Mouse (Mus musculus) liver, embryonic 14.5 days (tissue): ENCODE results near the gene 5830473C10Rik. TPM values are rescaled to one million over a fixed set of nuclear protein-coding genes. Genes with fewer than 3 reads are reported as not detected.

Experiments
- ATAC-seq: fragments of 200-750 bp; cut with Nextera tagmentation; 2 replicates; pipeline ENCODE4 v1.8.0; 2017; ENCODE audit warnings: moderate number of reproducible peaks, mild to moderate bottlenecking, moderate library complexity; ENCODE audit not compliant: insufficient read depth
- DNase-seq, 3 experiments: peaks; one replicate each; pipeline ENCODE4 v3.0.0-alpha.2; 2012 to 2013; ENCODE audit warnings: low read depth in 3 of 3, low spot score in 3 of 3
- H3K27ac ChIP-seq: fragments of 300-500 bp; sonication (generic); 2 replicates; pipeline ENCODE4 v1.5.1; 2014; ENCODE audit warnings: moderate library complexity, mild to moderate bottlenecking, control low read depth, inconsistent platforms
- H3K27me3 ChIP-seq: fragments of 300-500 bp; sonication (generic); 2 replicates; pipeline ENCODE4 v1.6.1; 2014; ENCODE audit warnings: mild to moderate bottlenecking, low read length, moderate library complexity; ENCODE audit not compliant: control insufficient read depth, insufficient read depth
- H3K36me3 ChIP-seq: fragments of 300-500 bp; sonication (generic); replicated peaks from 2 replicates; pipeline ENCODE4 v1.6.1; 2014; ENCODE audit warnings: low read depth; ENCODE audit not compliant: control insufficient read depth, insufficient read depth
- H3K4me1 ChIP-seq, 2 experiments: fragments of 200-500 bp in 1 of 2; fragments of 300-500 bp in 1 of 2; sonication (generic) in 1 of 2; replicated peaks; 2 replicates each; pipeline ENCODE4 v1.6.1; 2012 to 2014; ENCODE audit warnings: antibody characterized with exemption in 1 of 2, inconsistent platforms in 1 of 2, low read length in 1 of 2; ENCODE audit not compliant: control insufficient read depth in 2 of 2, insufficient read depth in 2 of 2
- H3K4me2 ChIP-seq: fragments of 300-500 bp; sonication (generic); 2 replicates; pipeline ENCODE4 v1.6.1; 2014; ENCODE audit warnings: low read depth, mild to moderate bottlenecking, control low read depth, moderate library complexity
- H3K4me3 ChIP-seq, 2 experiments: fragments of 200-500 bp in 1 of 2; fragments of 300-500 bp in 1 of 2; sonication (generic) in 1 of 2; 2 replicates each; pipeline ENCODE4 v1.5.1; 2012 to 2014; ENCODE audit warnings: low read depth in 2 of 2, low read length in 2 of 2, mild to moderate bottlenecking in 2 of 2, control low read depth in 1 of 2, inconsistent platforms in 1 of 2, moderate library complexity in 1 of 2; ENCODE audit not compliant: insufficient read depth in 1 of 2
- H3K9ac ChIP-seq: fragments of 300-500 bp; sonication (generic); replicated peaks from 2 replicates; pipeline ENCODE4 v1.6.1; 2014; ENCODE audit warnings: mild to moderate bottlenecking, control low read depth, moderate library complexity
- H3K9me3 ChIP-seq: fragments of 300-500 bp; sonication (generic); 2 replicates; pipeline ENCODE4 v1.6.1; 2016; ENCODE audit warnings: low read length, mixed read lengths; ENCODE audit not compliant: control insufficient read depth
- CTCF ChIP-seq: IDR thresholded peaks from 2 replicates; pipeline ENCODE4 v1.5.1; 2016; ENCODE audit warnings: antibody characterized with exemption, low read depth, control low read depth
- EP300 ChIP-seq: IDR thresholded peaks from 2 replicates; pipeline ENCODE4 v1.6.1; 2016; ENCODE audit warnings: antibody characterized with exemption, low read depth
- WGBS: fragments of 180-500 bp; shearing (Covaris S2); extraction: QIAGEN DNeasy Blood & Tissue Kit; methylation state at CpG from one replicate; pipeline ENCODE4 v1.1.7; 2014; ENCODE audit not compliant: insufficient replicate concordance; 5-methylcytosine and 5-hydroxymethylcytosine counted together
- polyA plus RNA-seq, 2 experiments: library from polyadenylated mRNA; depleted of rRNA in 1 of 2; stranded (reverse) in 1 of 2; unstranded in 1 of 2; fragments of >200 nt; fragmentation: Nextera tagmentation in 1 of 2; extraction: Ambion mirVana in 1 of 2; gene quantifications; 2 replicates each; pipeline versions ENCODE4 v1.2.1 to v1.2.3; 2012 to 2014

Gene 5830473C10Rik
- polyA plus RNA-seq, 2 experiments, result 0.72 to 0.85 TPM

DNA sequence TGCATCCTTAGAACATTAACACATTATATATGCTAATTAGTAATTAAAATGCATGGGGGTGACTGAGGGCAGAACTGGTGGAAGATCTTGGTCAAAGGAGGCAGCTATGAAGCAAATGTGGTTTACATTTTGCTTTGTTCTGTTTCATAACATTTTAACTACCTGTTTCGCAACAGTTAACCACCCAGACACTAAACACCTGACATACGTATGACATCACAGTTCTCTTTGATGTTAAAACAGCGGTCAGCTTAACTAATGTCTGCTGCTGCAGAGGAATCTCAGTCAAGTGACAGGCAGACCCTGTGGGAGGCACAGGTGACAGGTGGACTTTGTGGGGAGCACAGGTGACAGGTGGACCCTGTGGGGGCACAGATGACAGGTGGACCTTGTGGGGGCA, 57.0 kb downstream of the 5830473C10Rik start:
- ATAC-seq (no peak), DNase-seq (no peak)
- H3K27me3 ChIP-seq, result no peaks in the 10 kb centered on the region
- no peak overlapping the region for H3K4me3 ChIP-seq
- H3K9ac ChIP-seq, result no peak overlapping the region
- 59% methylated on average over 3 of the region's 3 CpGs for WGBS
- H3K4me1 ChIP-seq, result no peaks in the 10 kb centered on the region
- no peak overlapping the region for H3K4me2 ChIP-seq
- TF ChIP-seq EP300, result no peak
- TF ChIP-seq CTCF, result no peak
- H3K27ac ChIP-seq, result no peak overlapping the region
- H3K36me3 ChIP-seq, result no peaks in the 10 kb centered on the region
- H3K9me3 ChIP-seq, result no peaks in the 10 kb centered on the region

GRCm38 (mm10) chr5:90621316-90621715, 60.4 kb downstream of the 5830473C10Rik start:
- Histone ChIP-seq H3K4me1 (no peaks in the 10 kb centered on the region), H3K4me3 (no peak overlapping the region), H3K36me3 (no peaks in the 10 kb centered on the region), H3K27ac (no peak overlapping the region), H3K9me3 (no peaks in the 10 kb centered on the region), H3K4me2 (no peak overlapping the region), H3K9ac (no peak overlapping the region), H3K27me3 (no peaks in the 10 kb centered on the region)
- 74% methylated on average over 2 of the region's 2 CpGs for WGBS
- DNase-seq (no peak), ATAC-seq (no peak)
- no peak for TF ChIP-seq CTCF
- TF ChIP-seq EP300, result no peak

GRCm38 (mm10) chr5:90621726-90622125, 60.8 kb downstream of the 5830473C10Rik start:
- Histone ChIP-seq H3K4me1 (no peaks in the 10 kb centered on the region), H3K4me3 (no peak overlapping the region), H3K27ac (no peak overlapping the region), H3K9me3 (no peaks in the 10 kb centered on the region), H3K9ac (no peak overlapping the region), H3K4me2 (no peak overlapping the region), H3K36me3 (no peaks in the 10 kb centered on the region), H3K27me3 (no peaks in the 10 kb centered on the region)
- no peak for TF ChIP-seq CTCF
- no peak for TF ChIP-seq EP300
- ATAC-seq (no peak), DNase-seq (no peak)
- WGBS, result 64% methylated on average over 6 of the region's 6 CpGs

DNA sequence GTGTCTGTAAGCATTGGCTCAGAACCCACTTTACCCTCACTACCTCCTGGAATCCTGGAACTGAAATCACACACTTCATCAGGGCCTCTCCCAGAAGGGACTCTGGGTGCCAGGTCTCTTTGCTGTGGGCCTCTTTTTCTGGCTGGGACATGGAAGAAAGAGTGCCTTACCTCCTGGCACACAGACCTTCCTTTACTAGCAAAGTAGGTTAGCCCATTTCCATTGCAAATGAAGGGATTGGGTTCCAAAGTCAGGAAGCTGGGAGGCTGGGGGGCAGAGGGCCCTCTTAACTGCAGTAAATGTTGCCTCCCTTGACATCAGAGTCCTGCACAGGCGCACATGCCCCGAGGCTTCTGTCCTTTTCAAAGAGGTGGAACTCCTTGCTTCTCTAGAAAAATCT, 62.3 kb downstream of the 5830473C10Rik start:
- DNase-seq (no peak), ATAC-seq (no peak)
- H3K36me3 ChIP-seq, result no peaks in the 10 kb centered on the region
- no peak overlapping the region for H3K9ac ChIP-seq
- no peaks in the 10 kb centered on the region for H3K27me3 ChIP-seq
- 66% methylated on average over 2 of the region's 2 CpGs for WGBS
- TF ChIP-seq EP300 (no peak), CTCF (no peak)
- H3K9me3 ChIP-seq, result no peaks in the 10 kb centered on the region
- no peak overlapping the region for H3K4me2 ChIP-seq
- H3K4me3 ChIP-seq, result no peak overlapping the region
- H3K27ac ChIP-seq, result no peak overlapping the region
- H3K4me1 ChIP-seq, result no peaks in the 10 kb centered on the region

DNA sequence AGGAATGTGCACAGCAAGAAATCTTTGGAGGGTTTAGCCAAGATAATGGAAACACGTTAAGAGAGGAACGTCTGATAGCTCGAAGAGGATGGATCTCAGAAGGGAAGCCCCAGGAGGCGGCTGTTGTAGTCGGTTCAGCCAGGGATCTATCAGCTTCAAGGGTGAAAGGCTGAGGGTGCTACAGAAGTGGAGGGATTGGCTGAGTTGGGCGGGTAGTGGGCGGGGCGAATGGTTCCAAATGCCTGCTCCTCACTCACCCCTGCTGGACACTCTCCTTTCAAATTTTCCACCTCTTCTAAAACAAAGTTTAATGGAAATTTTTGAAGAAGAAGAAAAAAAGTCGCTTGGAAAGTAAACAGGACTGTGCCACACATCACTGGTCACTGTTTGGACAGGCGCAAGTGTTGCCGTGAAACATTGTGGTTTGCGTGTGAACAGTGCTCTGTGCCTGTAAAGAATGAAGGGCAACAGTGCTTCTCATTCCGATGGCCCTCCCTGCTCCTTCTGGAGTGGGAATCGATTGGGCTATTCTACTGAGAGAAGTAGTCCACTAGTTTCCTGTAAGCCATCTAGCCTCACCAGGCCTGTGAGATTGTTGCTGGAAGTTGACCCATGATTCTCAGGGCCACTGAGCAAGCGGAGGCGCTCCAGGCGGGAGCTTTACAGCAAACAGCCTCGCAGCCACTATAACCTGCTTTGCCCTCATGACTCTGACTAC, 64.0 kb downstream of the 5830473C10Rik start:
- Histone ChIP-seq H3K4me2 (no peak overlapping the region), H3K27ac (no peak overlapping the region), H3K9me3 (no peaks in the 10 kb centered on the region), H3K27me3 (no peaks in the 10 kb centered on the region), H3K36me3 (no peaks in the 10 kb centered on the region), H3K4me1 (no peaks in the 10 kb centered on the region), H3K4me3 (no peak overlapping the region), H3K9ac (no peak overlapping the region)
- no peak for DNase-seq
- no peak for TF ChIP-seq CTCF
- TF ChIP-seq EP300, result no peak
- 65% methylated on average over 18 of the region's 18 CpGs for WGBS
- no peak for ATAC-seq
